8 mouse cellular contexts compared by ENCODE assay signal in the genomic region with DNA sequence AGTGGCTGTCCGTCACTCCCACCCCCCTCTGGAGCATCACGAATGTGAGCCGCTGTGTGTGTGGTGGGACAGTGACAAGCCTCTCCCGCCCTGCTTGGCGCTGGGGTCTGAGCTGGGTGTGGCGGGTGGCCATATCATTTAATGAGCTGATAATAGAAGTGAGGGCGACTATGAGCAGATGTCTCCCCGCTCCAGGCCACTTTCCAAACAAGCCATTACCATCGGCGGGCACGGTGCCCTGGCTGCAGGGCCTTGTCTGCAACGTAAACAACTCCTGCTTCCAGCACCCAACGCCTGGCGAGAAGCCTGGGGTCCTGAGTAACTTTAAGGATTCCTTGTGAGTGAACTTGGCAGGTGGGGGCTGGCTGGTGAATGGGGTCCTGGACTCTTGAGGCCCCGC. TPM values are rescaled to one million over a fixed set of nuclear protein-coding genes. Genes with fewer than 3 reads are reported as not detected.
DNase-seq lines count a peak whose midpoint lies in the region; ATAC-seq and TF ChIP-seq lines count a peak whose summit lies in the region.

No protein-coding gene starts in this region.

- no peak for TF ChIP-seq POLR2A in MEL (IDR thresholded peaks at IDR 0.05; ENCODE audit: control insufficient read depth in 1 of 2, insufficient read depth in 1 of 2, low read depth in 1 of 2, low read length in 2 of 2, poor library complexity in 1 of 2)

- intact Hi-C loops in gastrocnemius, adult 2 months (cut with DNase I) = loop anchor here (5.0 kb wide), 1 partner anchor 39 kb away; the partner anchor contains the start of gene Polr2e

- peak overlapping the region; percentile 83 for H3K4me3 ChIP-seq in gastrocnemius, adult 2 months
- H3K4me3 ChIP-seq in MEL (ENCODE audit: control insufficient read depth in 1 of 2, insufficient read depth in 1 of 2, low read depth in 2 of 2, low read length in 2 of 2) = peak overlapping the region; percentile 73 to 88
- peak overlapping the region; percentile 65 for H3K4me3 ChIP-seq in forebrain, embryonic 10.5 days
- H3K4me3 ChIP-seq in intestine, embryonic 14.5 days (ENCODE audit: low read depth, low read length) = peak overlapping the region; percentile 42
- H3K4me3 ChIP-seq in midbrain, embryonic 16.5 days (ENCODE audit: low read depth, low read length) = peak overlapping the region; percentile 45

- no peaks in the 10 kb centered on the region for H3K27me3 ChIP-seq in MEL (ENCODE audit: control insufficient read depth in 1 of 2, insufficient read depth in 2 of 2, low read length in 2 of 2)
- H3K27me3 ChIP-seq in forebrain, embryonic 10.5 days (ENCODE audit: poor library complexity, severe bottlenecking) = peaks cover 54% of the 10 kb centered on the region
- H3K27me3 ChIP-seq in intestine, embryonic 14.5 days (replicated peaks; ENCODE audit: control insufficient read depth, insufficient read depth, low read length) = peaks cover 3% of the 10 kb centered on the region; the same call in 1 of the 2 replicates
- H3K27me3 ChIP-seq in midbrain, embryonic 16.5 days (ENCODE audit: control insufficient read depth, insufficient read depth, low read depth, low read length) = peaks cover 8% of the 10 kb centered on the region; the same call in 1 of the 2 replicates

- no peak for DNase-seq in gastrocnemius, adult 2 months
- no peak for DNase-seq in gastrocnemius, postnatal 25 days
- DNase-seq in MEL (ENCODE audit: low read depth, low spot score) = peak; percentile 45
- no peak for DNase-seq in forebrain, embryonic 10.5 days (ENCODE audit: extremely low spot score, low spot score)
- no peak for DNase-seq in intestine, embryonic 14.5 days (ENCODE audit: low spot score)
- DNase-seq in urinary bladder, postnatal 10 days (ENCODE audit: low spot score) = no peak
- no peak for DNase-seq in adrenal gland, adult 8-10 months

- peaks cover 0 to 17% of the 10 kb centered on the region in 2 experiments; a peak in 2 of 4 replicates for H3K36me3 ChIP-seq in MEL (ENCODE audit: control insufficient read depth in 1 of 2, insufficient read depth in 2 of 2, low read length in 2 of 2)
- peaks cover 22% of the 10 kb centered on the region for H3K36me3 ChIP-seq in forebrain, embryonic 10.5 days (replicated peaks)
- peaks cover 30% of the 10 kb centered on the region for H3K36me3 ChIP-seq in intestine, embryonic 14.5 days (ENCODE audit: control insufficient read depth, insufficient read depth, low read length)
- H3K36me3 ChIP-seq in midbrain, embryonic 16.5 days (ENCODE audit: control insufficient read depth, insufficient read depth, low read length) = no peaks in the 10 kb centered on the region

- H3K27ac ChIP-seq in gastrocnemius, adult 2 months = no peak overlapping the region
- H3K27ac ChIP-seq in MEL (ENCODE audit: control insufficient read depth, low read depth, low read length) = peak overlapping the region; percentile 90
- H3K27ac ChIP-seq in forebrain, embryonic 10.5 days = peak overlapping the region; percentile 79
- H3K27ac ChIP-seq in intestine, embryonic 14.5 days (ENCODE audit: low read depth) = no peak overlapping the region
- no peak overlapping the region for H3K27ac ChIP-seq in midbrain, embryonic 16.5 days (ENCODE audit: low read length)

- peaks cover 5% of the 10 kb centered on the region; the same call in 1 of the 2 replicates for H3K79me2 ChIP-seq in MEL (ENCODE audit: control insufficient read depth, insufficient read depth, low read length, poor library complexity)

- H3K4me1 ChIP-seq in MEL (ENCODE audit: control insufficient read depth in 1 of 2, insufficient read depth in 2 of 2, low read length in 2 of 2) = peaks cover 14 to 28% of the 10 kb centered on the region in 2 experiments
- peaks cover 38% of the 10 kb centered on the region for H3K4me1 ChIP-seq in forebrain, embryonic 10.5 days
- H3K4me1 ChIP-seq in intestine, embryonic 14.5 days (replicated peaks; ENCODE audit: control insufficient read depth, insufficient read depth, low read length) = peaks cover 6% of the 10 kb centered on the region; the same call in 1 of the 2 replicates
- peaks cover 6% of the 10 kb centered on the region for H3K4me1 ChIP-seq in midbrain, embryonic 16.5 days (ENCODE audit: control insufficient read depth, insufficient read depth, low read length)

- TF ChIP-seq EP300 in MEL (IDR thresholded peaks at IDR 0.05; ENCODE audit: low read depth in 1 of 2, low read length in 2 of 2) = no peak

- ATAC-seq in intestine, embryonic 14.5 days (replicated peaks; ENCODE audit: low FRiP score, low TSS enrichment, low read depth) = 0 out of 2 replicates have a peak, but pooled peaks have one; percentile 2
- ATAC-seq in midbrain, embryonic 16.5 days = peak; percentile 8; the same call in 1 of the 2 replicates

- peak overlapping the region; percentile 52 for H3K9ac ChIP-seq in MEL (ENCODE audit: control insufficient read depth, low read depth, low read length, poor library complexity, severe bottlenecking)
- H3K9ac ChIP-seq in intestine, embryonic 14.5 days (ENCODE audit: low read length) = peak overlapping the region; percentile 21; the same call in 1 of the 2 replicates
- H3K9ac ChIP-seq in midbrain, embryonic 16.5 days (ENCODE audit: low read depth, low read length) = peak overlapping the region; percentile 33

- TF ChIP-seq CTCF in gastrocnemius, adult 2 months (IDR thresholded peaks at IDR 0.05) = no peak
- no peak for TF ChIP-seq CTCF in MEL (IDR thresholded peaks at IDR 0.05 in 2 of 3, conservative IDR thresholded peaks at IDR 0.05 in 1 of 3; ENCODE audit: control insufficient read depth in 1 of 3, insufficient read depth in 1 of 3, low read depth in 2 of 3, low read length in 3 of 3, poor library complexity in 1 of 3, severe bottlenecking in 1 of 3)

- H3K9me3 ChIP-seq in MEL (replicated peaks; ENCODE audit: insufficient read depth, low read length) = no peaks in the 10 kb centered on the region
- H3K9me3 ChIP-seq in forebrain, embryonic 10.5 days = no peaks in the 10 kb centered on the region
- no peaks in the 10 kb centered on the region for H3K9me3 ChIP-seq in intestine, embryonic 14.5 days (ENCODE audit: control insufficient read depth, low read length)
- H3K9me3 ChIP-seq in midbrain, embryonic 16.5 days (replicated peaks; ENCODE audit: control insufficient read depth, low read length, poor library complexity, severe bottlenecking) = no peaks in the 10 kb centered on the region

- H3K4me2 ChIP-seq in intestine, embryonic 14.5 days (ENCODE audit: low read length) = peak overlapping the region; percentile 54
- peak overlapping the region; percentile 65 for H3K4me2 ChIP-seq in midbrain, embryonic 16.5 days (ENCODE audit: low read length)

- WGBS in forebrain, embryonic 10.5 days = 6% methylated on average over 15 of the region's 15 CpGs
- 6% methylated on average over 15 of the region's 15 CpGs for WGBS in intestine, embryonic 14.5 days
- 6% methylated on average over 15 of the region's 15 CpGs for WGBS in midbrain, embryonic 16.5 days

- no peak for TF ChIP-seq RAD21 in MEL (IDR thresholded peaks at IDR 0.05; ENCODE audit: low read depth, low read length)

RNA-seq across cellular contexts. Expression of gene Abca7, which starts 1.5 kb away (rescaled TPM):
- total RNA-seq in gastrocnemius, adult 2 months (2021) = 1 to 10 TPM; 6.7 to 7.2 TPM
- total RNA-seq in gastrocnemius, postnatal 25 days (2021) = 1 to 10 TPM; 4.9 to 5.7 TPM
- total RNA-seq in MEL (2012; rRNA removed) = 7.4 and 7.7 TPM in 2 replicates
- polyA plus RNA-seq in MEL (2012; ENCODE audit: insufficient read depth in 1 of 2, insufficient read length in 2 of 2, low read depth in 1 of 2, low replicate concordance in 2 of 2, missing spikeins in 1 of 2) = 10 to 100 TPM in 1 of 2 experiments, not detected in 1; 16.8 TPM
- 2.9 and 3.1 TPM in 2 replicates for polyA plus RNA-seq in forebrain, embryonic 10.5 days (2016; fragmentation: Nextera tagmentation; extraction: Ambion mirVana)
- 3.7 and 3.8 TPM in 2 replicates for polyA plus RNA-seq in intestine, embryonic 14.5 days (2014; fragmentation: Nextera tagmentation; extraction: Ambion mirVana)
- 4.1 and 4.8 TPM in 2 replicates for polyA plus RNA-seq in midbrain, embryonic 16.5 days (2015; fragmentation: Nextera tagmentation; extraction: Ambion mirVana)
- 10 to 100 TPM; 21.6 to 35.5 (median 27.8) TPM for total RNA-seq in adrenal gland, adult 8-10 months (2022)

RNA-seq across cellular contexts. Expression of gene Cnn2, which starts 9.4 kb away (rescaled TPM):
- total RNA-seq in gastrocnemius, adult 2 months (2021) = 1 to 10 TPM; 3.9 to 9.7 TPM
- total RNA-seq in gastrocnemius, postnatal 25 days (2021) = 1 to 10 TPM; 8.5 to 9.4 TPM
- total RNA-seq in MEL (2012; rRNA removed) = 8.7 and 9.1 TPM in 2 replicates
- 10 to 100 TPM in 1 of 2 experiments, not detected in 1; 25.3 TPM for polyA plus RNA-seq in MEL (2012; ENCODE audit: insufficient read depth in 1 of 2, insufficient read length in 2 of 2, low read depth in 1 of 2, low replicate concordance in 2 of 2, missing spikeins in 1 of 2)
- polyA plus RNA-seq in forebrain, embryonic 10.5 days (2016; fragmentation: Nextera tagmentation; extraction: Ambion mirVana) = 222 and 226 TPM in 2 replicates
- 320 and 368 TPM in 2 replicates for polyA plus RNA-seq in intestine, embryonic 14.5 days (2014; fragmentation: Nextera tagmentation; extraction: Ambion mirVana)
- polyA plus RNA-seq in midbrain, embryonic 16.5 days (2015; fragmentation: Nextera tagmentation; extraction: Ambion mirVana) = 25.7 and 26.2 TPM in 2 replicates
- total RNA-seq in adrenal gland, adult 8-10 months (2022) = 10 to 100 TPM; 23.9 to 36.3 (median 30.0) TPM

RNA-seq across cellular contexts. Expression of gene Tmem259, which starts 13.7 kb away (rescaled TPM):
- total RNA-seq in gastrocnemius, adult 2 months (2021) = 10 to 100 TPM; 70.9 to 75.1 TPM
- total RNA-seq in gastrocnemius, postnatal 25 days (2021) = 10 to 100 TPM; 70.1 to 80.6 TPM
- 58.2 and 62.0 TPM in 2 replicates for total RNA-seq in MEL (2012; rRNA removed)
- polyA plus RNA-seq in MEL (2012; ENCODE audit: insufficient read depth in 1 of 2, insufficient read length in 2 of 2, low read depth in 1 of 2, low replicate concordance in 2 of 2, missing spikeins in 1 of 2) = 100 to 1,000 TPM in 1 of 2 experiments, not detected in 1; 150 TPM
- polyA plus RNA-seq in forebrain, embryonic 10.5 days (2016; fragmentation: Nextera tagmentation; extraction: Ambion mirVana) = 8.4 and 9.6 TPM in 2 replicates
- polyA plus RNA-seq in intestine, embryonic 14.5 days (2014; fragmentation: Nextera tagmentation; extraction: Ambion mirVana) = 14.4 and 17.5 TPM in 2 replicates
- 15.3 and 16.2 TPM in 2 replicates for polyA plus RNA-seq in midbrain, embryonic 16.5 days (2015; fragmentation: Nextera tagmentation; extraction: Ambion mirVana)
- total RNA-seq in adrenal gland, adult 8-10 months (2022) = 100 to 1,000 TPM; 132 to 155 (median 141) TPM

RNA-seq across cellular contexts. Expression of gene Arhgap45, which starts 18.6 kb away (rescaled TPM):
- total RNA-seq in gastrocnemius, adult 2 months (2021) = 1 to 10 TPM in 1 of 2 experiments, under 1 TPM in 1; 0.97 to 1.4 TPM
- 1 to 10 TPM; 1.0 to 2.1 TPM for total RNA-seq in gastrocnemius, postnatal 25 days (2021)
- 25.2 and 26.2 TPM in 2 replicates for total RNA-seq in MEL (2012; rRNA removed)
- polyA plus RNA-seq in MEL (2012; ENCODE audit: insufficient read depth in 1 of 2, insufficient read length in 2 of 2, low read depth in 1 of 2, low replicate concordance in 2 of 2, missing spikeins in 1 of 2) = 10 to 100 TPM in 1 of 2 experiments, not detected in 1; 53.6 TPM
- polyA plus RNA-seq in forebrain, embryonic 10.5 days (2016; fragmentation: Nextera tagmentation; extraction: Ambion mirVana) = 8.0 and 9.1 TPM in 2 replicates
- 6.8 and 8.0 TPM in 2 replicates for polyA plus RNA-seq in intestine, embryonic 14.5 days (2014; fragmentation: Nextera tagmentation; extraction: Ambion mirVana)
- 1.2 TPM in 2 replicates for polyA plus RNA-seq in midbrain, embryonic 16.5 days (2015; fragmentation: Nextera tagmentation; extraction: Ambion mirVana)
- total RNA-seq in adrenal gland, adult 8-10 months (2022) = 10 to 100 TPM in 2 of 4 experiments, 1 to 10 TPM in 2; 6.4 to 10.6 (median 8.5) TPM

RNA-seq across cellular contexts. Expression of gene Grin3b, which starts 27.3 kb away (rescaled TPM):
- total RNA-seq in gastrocnemius, adult 2 months (2021) = under 1 TPM; 0.25 to 0.28 TPM
- not detected for total RNA-seq in gastrocnemius, postnatal 25 days (2021)
- 0.16 and 0.42 TPM in 2 replicates for total RNA-seq in MEL (2012; rRNA removed)
- polyA plus RNA-seq in MEL (2012; ENCODE audit: insufficient read depth in 1 of 2, insufficient read length in 2 of 2, low read depth in 1 of 2, low replicate concordance in 2 of 2, missing spikeins in 1 of 2) = 1 to 10 TPM in 1 of 2 experiments, not detected in 1; 1.1 TPM
- 0.20 and 0.31 TPM in 2 replicates for polyA plus RNA-seq in forebrain, embryonic 10.5 days (2016; fragmentation: Nextera tagmentation; extraction: Ambion mirVana)
- 0.23 and 0.28 TPM in 2 replicates for polyA plus RNA-seq in intestine, embryonic 14.5 days (2014; fragmentation: Nextera tagmentation; extraction: Ambion mirVana)
- polyA plus RNA-seq in midbrain, embryonic 16.5 days (2015; fragmentation: Nextera tagmentation; extraction: Ambion mirVana) = 0.20 and 0.28 TPM in 2 replicates
- 1 to 10 TPM in 1 of 4 experiments, under 1 TPM in 1, not detected in 2; 0.83 to 1.4 TPM for total RNA-seq in adrenal gland, adult 8-10 months (2022)

Comparison
In these comparisons a context has a peak if more than half of its experiments do, and no peak if none do; other contexts are left out.
1. H3K27ac ChIP-seq: peak in MEL (single experiment) and forebrain, embryonic 10.5 days (single experiment); none in gastrocnemius, adult 2 months (single experiment), intestine, embryonic 14.5 days (single experiment) and midbrain, embryonic 16.5 days (single experiment).
2. Peak in every context shown above with its lines, with median percentiles within 50 percentile points of each other: H3K4me3 ChIP-seq and H3K9ac ChIP-seq.